Mouse (Mus musculus) embryonic facial prominence, embryonic 14.5 days (tissue): ENCODE measurements around the gene Cdc42bpa. TPM values are rescaled to one million over a fixed set of nuclear protein-coding genes. Genes with fewer than 3 reads are reported as not detected.

Experiments used
- ATAC-seq: fragments of 200-750 bp; cut with Nextera tagmentation; 2 replicates; pipeline ENCODE4 v1.8.0; 2017; ENCODE audit warnings: low read depth, moderate number of reproducible peaks, moderate TSS enrichment
- DNase-seq: peaks from one replicate; pipeline ENCODE4 v3.0.0-alpha.2; 2015; ENCODE audit warnings: low spot score
- H3K27ac ChIP-seq: fragments of 300-500 bp; sonication (generic); replicated peaks from 2 replicates; pipeline ENCODE4 v1.5.1; 2014; ENCODE audit warnings: low read depth, mild to moderate bottlenecking, low read length, moderate library complexity
- H3K27me3 ChIP-seq: fragments of 300-500 bp; sonication (generic); replicated peaks from 2 replicates; pipeline ENCODE4 v1.6.1; 2014; ENCODE audit warnings: low read length; ENCODE audit not compliant: control insufficient read depth, insufficient read depth
- H3K36me3 ChIP-seq: fragments of 300-500 bp; sonication (generic); 2 replicates; pipeline ENCODE4 v1.6.1; 2014; ENCODE audit warnings: low read length, mixed read lengths; ENCODE audit not compliant: control insufficient read depth, insufficient read depth
- H3K4me1 ChIP-seq: fragments of 300-500 bp; sonication (generic); 2 replicates; pipeline ENCODE4 v1.6.1; 2014; ENCODE audit warnings: antibody characterized with exemption, low read length; ENCODE audit not compliant: control insufficient read depth, insufficient read depth
- H3K4me2 ChIP-seq: fragments of 300-500 bp; sonication (generic); 2 replicates; pipeline ENCODE4 v1.6.1; 2014; ENCODE audit warnings: low read depth, mild to moderate bottlenecking, low read length, moderate library complexity, mixed read lengths
- H3K4me3 ChIP-seq: fragments of 300-500 bp; sonication (generic); 2 replicates; pipeline ENCODE4 v1.5.1; 2014; ENCODE audit warnings: low read depth, mild to moderate bottlenecking, low read length
- H3K9ac ChIP-seq: fragments of 300-500 bp; sonication (generic); 2 replicates; pipeline ENCODE4 v1.6.1; 2014; ENCODE audit warnings: low read depth, mild to moderate bottlenecking, low read length, moderate library complexity, mixed read lengths
- H3K9me3 ChIP-seq: fragments of 300-500 bp; sonication (generic); 2 replicates; pipeline ENCODE4 v1.6.1; 2016; ENCODE audit warnings: low read length; ENCODE audit not compliant: control insufficient read depth
- WGBS: fragments of 180-500 bp; shearing (Covaris S2); extraction: QIAGEN DNeasy Blood & Tissue Kit; methylation state at CpG from one replicate; pipeline ENCODE4 v1.1.7; 2014; 5-methylcytosine and 5-hydroxymethylcytosine counted together
- polyA plus RNA-seq: library from polyadenylated mRNA; unstranded; fragments of >200 nt; fragmentation: Nextera tagmentation; extraction: Ambion mirVana; gene quantifications from 2 replicates; pipeline ENCODE4 v1.2.1, GENCODE M21; 2014

Cdc42bpa gene
- polyA plus RNA-seq, 1 experiment from 2014 or later = 16.3 TPM

- Histone ChIP-seq H3K9ac (no peak overlapping the region), H3K27ac (no peak overlapping the region), H3K36me3 (0 out of 2 replicates have a peak, but pooled peaks cover 9% of the 10 kb centered on the region), H3K4me2 (no peak overlapping the region), H3K27me3 (no peaks in the 10 kb centered on the region), H3K9me3 (no peaks in the 10 kb centered on the region), H3K4me3 (no peak overlapping the region), H3K4me1 (no peaks in the 10 kb centered on the region)
- 66% methylated on average over 2 of the region's 2 CpGs for WGBS
- no peak for ATAC-seq
- no peak for DNase-seq
These were observed 211.6 kb downstream of the Cdc42bpa start for GRCm38 (mm10) chr1:180171883-180172282.

- Histone ChIP-seq H3K4me1 (no peaks in the 10 kb centered on the region), H3K9ac (no peak overlapping the region), H3K36me3 (0 out of 2 replicates have a peak, but pooled peaks cover 9% of the 10 kb centered on the region), H3K4me3 (no peak overlapping the region), H3K27me3 (no peaks in the 10 kb centered on the region), H3K9me3 (no peaks in the 10 kb centered on the region), H3K4me2 (no peak overlapping the region), H3K27ac (no peak overlapping the region)
- 86% methylated on average over 4 of the region's 4 CpGs for WGBS
- DNase-seq (no peak), ATAC-seq (no peak)
These were observed 212.3 kb downstream of the Cdc42bpa start for GRCm38 (mm10) chr1:180172600-180172999.

DNA sequence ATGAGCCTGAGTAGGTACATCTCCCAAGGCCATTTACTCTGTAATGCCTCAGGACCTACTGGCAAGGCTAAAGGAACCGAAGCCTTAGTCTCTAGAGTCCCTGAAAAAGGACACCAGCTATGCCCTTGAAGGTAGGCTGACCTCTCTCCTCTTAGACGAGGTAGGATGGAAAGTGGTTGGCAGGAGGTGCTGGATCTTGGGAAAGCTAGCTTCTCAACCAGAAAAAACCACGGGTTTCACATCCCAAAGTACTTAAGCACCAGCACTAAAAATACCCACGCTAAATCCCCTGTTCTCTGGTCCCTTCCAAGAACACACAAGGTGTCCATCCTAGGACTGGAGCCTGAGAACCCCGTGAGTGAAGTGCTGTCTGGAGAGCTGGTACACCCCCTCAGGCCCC, 212.7 kb downstream of the Cdc42bpa start:
- ATAC-seq = no peak
- 76% methylated on average over 5 of the region's 5 CpGs for whole genome bisulfite sequencing

GRCm38 (mm10) chr1:180174718-180175117, 214.4 kb downstream of the Cdc42bpa start:
- 65% methylated on average over 6 of the region's 6 CpGs for whole genome bisulfite sequencing

More for the DNA sequence above, 212.7 kb downstream of the Cdc42bpa start:
- Histone ChIP-seq H3K36me3 (0 out of 2 replicates have a peak, but pooled peaks cover 6% of the 10 kb centered on the region), H3K27ac (no peak overlapping the region), H3K4me3 (no peak overlapping the region), H3K4me2 (no peak overlapping the region), H3K9me3 (no peaks in the 10 kb centered on the region), H3K27me3 (no peaks in the 10 kb centered on the region), H3K4me1 (no peaks in the 10 kb centered on the region), H3K9ac (no peak overlapping the region)
- DNase-seq = no peak

DNA sequence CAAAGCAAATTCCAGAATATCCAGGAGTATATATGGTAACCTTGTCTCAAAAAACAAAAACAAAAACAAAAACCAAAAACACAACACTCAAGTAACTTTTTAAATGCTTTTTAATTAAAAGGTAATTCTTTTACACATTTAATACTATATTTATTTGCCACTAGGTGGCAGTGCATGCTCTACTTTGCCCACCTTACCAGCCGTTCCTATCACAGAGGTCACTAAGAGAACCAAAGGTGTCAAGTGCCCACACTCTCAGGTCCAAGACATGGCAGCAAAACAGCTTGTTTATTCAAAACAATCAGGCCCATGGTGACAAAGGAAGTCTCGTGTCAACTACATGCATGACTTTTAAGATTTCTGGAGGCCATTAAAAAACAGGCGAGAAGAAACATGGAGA, 214.9 kb downstream of the Cdc42bpa start:
- 36% methylated on average over 3 of the region's 3 CpGs for WGBS
- Histone ChIP-seq H3K9me3 (no peaks in the 10 kb centered on the region), H3K27me3 (no peaks in the 10 kb centered on the region), H3K4me3 (no peak overlapping the region), H3K9ac (no peak overlapping the region), H3K27ac (no peak overlapping the region), H3K4me1 (no peaks in the 10 kb centered on the region), H3K36me3 (no peaks in the 10 kb centered on the region), H3K4me2 (no peak overlapping the region)
- ATAC-seq (no peak), DNase-seq (peak; percentile 63)

More at GRCm38 (mm10) chr1:180174718-180175117, 214.4 kb downstream of the Cdc42bpa start:
- no peaks in the 10 kb centered on the region for H3K36me3 ChIP-seq
- H3K9ac ChIP-seq = no peak overlapping the region
- H3K9me3 ChIP-seq = no peaks in the 10 kb centered on the region
- H3K4me2 ChIP-seq = no peak overlapping the region
- H3K27me3 ChIP-seq = no peaks in the 10 kb centered on the region
- no peak overlapping the region for H3K4me3 ChIP-seq
- H3K27ac ChIP-seq = no peak overlapping the region
- ATAC-seq = no peak
- no peak for DNase-seq
- no peaks in the 10 kb centered on the region for H3K4me1 ChIP-seq

DNA sequence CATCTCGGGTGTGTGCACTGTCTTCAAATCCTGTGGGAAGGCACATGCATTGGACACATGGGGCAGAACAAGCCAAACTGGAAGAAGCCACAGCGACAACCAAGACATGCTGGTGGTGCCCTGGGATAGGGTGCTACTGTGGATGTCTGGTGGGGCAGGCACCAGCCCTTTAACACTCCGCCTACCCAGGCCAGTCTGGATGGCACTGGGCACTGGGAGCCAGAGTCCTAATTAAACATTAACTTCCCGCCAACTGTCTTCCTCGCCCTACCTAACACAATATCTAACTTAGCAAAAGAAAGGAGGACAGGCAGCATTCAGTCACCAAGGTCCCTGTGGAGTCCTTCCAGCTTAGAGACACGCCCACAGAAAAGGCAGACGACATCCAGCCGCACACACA, 215.4 kb downstream of the Cdc42bpa start:
- no peaks in the 10 kb centered on the region for H3K4me1 ChIP-seq
- H3K4me2 ChIP-seq = no peak overlapping the region
- 62% methylated on average over 7 of the region's 8 CpGs for WGBS
- no peak overlapping the region for H3K27ac ChIP-seq
- H3K4me3 ChIP-seq = no peak overlapping the region
- DNase-seq = no peak
- no peak for ATAC-seq
- H3K9ac ChIP-seq = no peak overlapping the region
- no peaks in the 10 kb centered on the region for H3K36me3 ChIP-seq
- no peaks in the 10 kb centered on the region for H3K27me3 ChIP-seq
- H3K9me3 ChIP-seq = no peaks in the 10 kb centered on the region

DNA sequence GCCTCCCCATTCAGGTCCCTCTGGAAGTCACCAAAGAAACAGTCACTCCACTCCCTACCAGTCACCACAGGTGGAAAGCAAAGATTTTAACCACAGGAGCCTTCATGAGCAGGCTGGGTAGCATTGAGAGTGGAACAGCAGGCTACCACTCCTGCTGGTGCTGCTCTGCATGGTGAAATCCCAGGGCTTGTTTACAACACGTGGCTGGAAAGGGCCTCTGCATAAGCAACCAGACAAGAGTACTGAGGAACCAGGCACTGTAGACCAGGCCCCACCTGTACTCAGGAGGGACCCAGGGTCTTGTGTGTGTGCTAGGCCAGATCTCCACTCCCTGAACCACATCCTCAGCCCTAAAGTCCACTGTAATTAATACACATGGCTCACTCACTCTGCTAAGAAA, 216.5 kb downstream of the Cdc42bpa start:
- H3K4me1 ChIP-seq = no peaks in the 10 kb centered on the region
- H3K9ac ChIP-seq = no peak overlapping the region
- DNase-seq = no peak
- no peaks in the 10 kb centered on the region for H3K36me3 ChIP-seq
- H3K4me2 ChIP-seq = no peak overlapping the region
- no peak for ATAC-seq
- H3K27ac ChIP-seq = no peak overlapping the region
- H3K4me3 ChIP-seq = no peak overlapping the region
- no peaks in the 10 kb centered on the region for H3K9me3 ChIP-seq
- H3K27me3 ChIP-seq = no peaks in the 10 kb centered on the region
- 29% methylated on average over 1 of the region's 1 CpGs for WGBS

DNA sequence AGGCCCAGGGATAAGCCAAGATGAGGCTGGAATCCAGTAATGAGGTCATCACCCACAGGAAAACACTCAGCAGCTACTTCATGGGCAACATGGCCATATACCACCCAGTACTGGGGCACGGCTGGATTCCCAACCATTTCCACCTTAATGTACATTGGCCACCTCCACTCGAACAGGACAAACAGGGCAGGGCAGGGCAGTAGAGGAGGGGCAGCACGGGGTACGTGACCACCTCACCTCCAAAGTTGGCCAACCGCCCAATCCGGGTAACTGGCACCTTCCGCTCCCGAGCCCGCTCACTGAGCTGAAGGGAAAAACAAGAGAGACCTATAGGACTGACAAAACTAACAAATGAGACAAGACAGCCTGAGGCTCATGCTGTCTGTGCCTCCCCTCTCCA, 218.1 kb downstream of the Cdc42bpa start:
- ATAC-seq (no peak), DNase-seq (no peak)
- Histone ChIP-seq H3K36me3 (no peaks in the 10 kb centered on the region), H3K27me3 (no peaks in the 10 kb centered on the region), H3K4me2 (no peak overlapping the region), H3K27ac (no peak overlapping the region), H3K4me1 (no peaks in the 10 kb centered on the region), H3K9me3 (no peaks in the 10 kb centered on the region), H3K9ac (no peak overlapping the region), H3K4me3 (no peak overlapping the region)
- WGBS = 84% methylated on average over 9 of the region's 9 CpGs

- H3K4me3 ChIP-seq = no peak overlapping the region
- ATAC-seq (no peak), DNase-seq (no peak)
- no peaks in the 10 kb centered on the region for H3K9me3 ChIP-seq
- 92% methylated on average over 4 of the region's 4 CpGs for WGBS
- H3K4me2 ChIP-seq = no peak overlapping the region
- no peaks in the 10 kb centered on the region for H3K36me3 ChIP-seq
- H3K27ac ChIP-seq = no peak overlapping the region
- no peaks in the 10 kb centered on the region for H3K27me3 ChIP-seq
- no peak overlapping the region for H3K9ac ChIP-seq
- H3K4me1 ChIP-seq = no peaks in the 10 kb centered on the region
These were observed 218.8 kb downstream of the Cdc42bpa start for GRCm38 (mm10) chr1:180179100-180179499.
